Mouse (Mus musculus): ENCODE measurements at regions not wholly inside any gene's neighbourhood (a gene's known extent, or its start where the extent isn't known, plus 50 kb on each side); places are given as distances from the start of the nearest gene placed in this dataset.

DNA sequence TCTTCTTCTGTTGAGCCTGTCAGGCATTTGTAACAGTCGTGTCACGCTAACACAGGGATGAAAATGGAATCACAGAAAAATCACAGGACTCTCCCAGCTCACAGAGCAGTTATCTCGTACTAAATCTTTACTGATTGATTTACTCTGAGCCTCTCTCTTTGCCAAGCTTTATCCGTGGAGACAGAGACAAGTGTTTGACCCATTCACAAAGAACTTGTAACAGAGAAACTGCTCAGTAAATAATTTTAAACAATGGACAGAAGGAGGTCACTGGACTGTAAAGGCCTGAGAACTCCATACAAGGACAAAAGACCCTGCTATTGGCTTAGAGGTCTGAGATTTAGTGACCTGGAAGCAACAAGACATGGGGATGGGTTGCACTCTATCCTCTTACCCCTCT, 66.5 kb downstream of the Nps start:
- ChIA-PET POLR2A (no interaction called here), CTCF (no interaction called here)
- ATAC-seq: no peak
- DNase-seq (ENCODE audit: low read depth, low spot score): no peak
- no peak for TF ChIP-seq CTCF (IDR thresholded peaks at IDR 0.05)
- no peaks in the 10 kb centered on the region for H3K27me3 ChIP-seq
- in situ Hi-C loops (cut with MboI; ENCODE audit: low pct_unique_long_range_greater_than_20kb): no loop called here

DNA sequence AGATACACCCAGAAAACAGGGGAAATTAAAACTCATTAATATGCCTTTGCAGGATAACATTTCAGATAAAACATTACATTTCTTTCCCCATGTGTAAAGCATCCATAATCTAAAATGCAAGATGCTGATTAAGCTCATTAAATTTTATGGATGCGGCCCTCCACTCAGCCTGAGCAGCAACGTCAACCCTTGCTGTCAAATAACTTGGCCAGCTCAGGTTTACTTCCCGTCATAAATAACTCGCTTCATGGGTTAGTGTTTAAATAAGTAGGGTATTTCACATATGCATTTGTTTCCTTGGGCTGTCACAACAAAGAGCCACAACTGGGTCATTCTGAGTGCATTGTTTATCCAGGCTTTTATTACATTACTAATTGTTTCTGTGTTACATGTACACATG, 65.1 kb upstream of the Foxi2 start:
- in situ Hi-C loops (cut with MboI; ENCODE audit: low pct_unique_long_range_greater_than_20kb): no loop called here
- ATAC-seq (no peak), DNase-seq (ENCODE audit: low read depth, low spot score) (no peak)
- ChIA-PET POLR2A (interaction anchor here (0.7 kb wide), 1 partner anchor 25 kb away, joined by 3 read pairs; no protein-coding TSS in a partner anchor), CTCF (interaction anchor here (0.7 to 1.4 kb wide), 3 partner anchors 10 to 43 kb away, joined by 3 read pairs; no protein-coding TSS in a partner anchor)
- no peaks in the 10 kb centered on the region for H3K27me3 ChIP-seq
- TF ChIP-seq CTCF (IDR thresholded peaks at IDR 0.05): no peak

DNA sequence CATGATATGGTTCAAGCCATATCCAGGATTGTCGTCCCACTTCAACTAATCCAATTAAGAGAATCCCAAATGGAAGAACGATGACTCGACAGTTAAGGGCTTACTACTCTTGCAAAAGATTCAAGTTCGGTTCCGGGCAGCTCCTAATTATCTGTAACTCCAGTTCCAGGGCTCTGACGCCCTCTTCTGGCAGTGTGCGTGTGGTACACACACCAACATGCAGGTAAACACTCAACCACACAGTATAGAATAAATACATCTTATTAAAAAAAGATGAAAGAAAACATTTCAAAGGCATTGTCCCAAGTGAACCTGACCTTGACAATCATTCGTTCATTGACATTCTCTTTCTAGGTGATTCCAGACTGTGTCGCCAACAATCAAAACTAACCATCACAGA, 63.4 kb upstream of the Foxi2 start:
- ATAC-seq (no peak), DNase-seq (ENCODE audit: low read depth, low spot score) (no peak)
- POLR2A ChIA-PET: no interaction called here
- no peaks in the 10 kb centered on the region for H3K27me3 ChIP-seq
- TF ChIP-seq CTCF (IDR thresholded peaks at IDR 0.05): peak; percentile 47
- CTCF ChIA-PET: no interaction called here
- in situ Hi-C loops (cut with MboI; ENCODE audit: low pct_unique_long_range_greater_than_20kb): no loop called here

DNA sequence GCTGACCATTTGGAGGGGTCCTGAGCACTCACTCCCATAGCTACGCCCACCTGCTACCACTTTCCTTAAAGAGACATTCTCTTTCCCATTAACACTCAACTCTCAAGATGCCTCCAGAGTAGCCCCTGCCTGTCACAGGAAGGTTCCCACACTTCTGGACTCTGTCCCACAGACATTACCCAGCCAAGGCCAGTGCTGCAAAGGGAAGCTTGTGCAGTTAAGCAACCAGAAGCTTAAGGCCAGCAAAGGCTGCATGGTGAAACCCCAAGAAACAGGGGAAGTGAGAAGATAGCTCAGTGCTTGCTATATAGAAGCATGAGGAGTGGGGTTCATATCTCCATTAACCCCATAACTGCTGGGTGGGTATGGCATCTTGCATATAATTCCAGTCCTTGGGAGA, 52.3 kb upstream of the Foxi2 start:
- ATAC-seq: no peak
- DNase-seq (ENCODE audit: low read depth, low spot score): no peak
- CTCF ChIA-PET: no interaction called here
- H3K27me3 ChIP-seq: peaks cover 9% of the 10 kb centered on the region
- in situ Hi-C loops (cut with MboI; ENCODE audit: low pct_unique_long_range_greater_than_20kb): no loop called here
- no peak for TF ChIP-seq CTCF (IDR thresholded peaks at IDR 0.05)
- POLR2A ChIA-PET: no interaction called here
